Mouse (Mus musculus): ENCODE data around the gene Atxn1.

Atxn1 gene

DNA sequence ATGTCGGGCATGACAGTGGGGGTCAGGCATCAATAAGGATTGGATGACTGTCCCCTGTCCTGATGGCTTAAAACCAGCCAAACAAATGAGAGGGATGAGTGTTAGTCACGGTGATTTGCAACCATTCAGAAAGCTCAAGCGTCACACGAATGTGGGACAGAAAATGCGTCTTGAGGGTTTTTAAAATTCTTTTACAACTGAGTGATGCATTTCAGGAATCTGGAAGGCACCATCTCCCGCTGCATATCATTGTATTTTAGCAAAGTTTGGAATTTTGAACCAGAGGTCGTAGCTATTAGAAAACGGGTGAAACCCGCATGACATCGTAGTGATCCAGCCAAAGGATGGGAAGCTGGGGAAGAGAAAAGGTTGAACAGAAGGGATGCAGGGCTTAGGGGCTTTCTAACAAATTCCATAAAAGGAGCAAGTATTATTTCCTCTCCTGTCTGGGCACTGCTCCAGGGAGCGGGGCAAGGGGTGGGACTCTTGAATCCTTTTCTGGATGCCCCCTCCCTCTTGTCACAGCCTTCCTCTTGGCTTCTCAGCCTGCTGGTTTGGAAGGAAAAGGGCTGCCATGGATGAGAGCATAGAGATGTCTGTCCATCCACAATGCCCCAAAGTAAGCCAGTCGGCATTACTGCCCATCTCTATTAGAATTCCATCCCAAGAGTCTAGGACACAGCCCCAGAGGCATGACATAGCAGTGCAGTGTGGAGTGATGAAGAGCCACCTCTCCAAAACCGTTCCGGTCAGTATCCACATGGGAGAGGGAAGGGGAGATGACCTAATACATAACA lies 84.9 kb downstream of the Atxn1 start:
- in situ Hi-C loops (cut with MboI; ENCODE audit: low pct_unique_long_range_greater_than_20kb in 1 of 2, low sequenced_read_pairs in 2 of 2, unreplicated experiment in 1 of 2) = no loop called here

- in situ Hi-C loops (cut with MboI; ENCODE audit: low pct_unique_long_range_greater_than_20kb in 1 of 2, low sequenced_read_pairs in 2 of 2, unreplicated experiment in 1 of 2) = no loop called here
Measured at GRCm38 (mm10) chr13:45876939-45877338, 87.9 kb downstream of the Atxn1 start.

GRCm38 (mm10) chr13:45876368-45876760 lies 88.4 kb downstream of the Atxn1 start:
- in situ Hi-C loops (cut with MboI; ENCODE audit: low pct_unique_long_range_greater_than_20kb in 1 of 2, low sequenced_read_pairs in 2 of 2, unreplicated experiment in 1 of 2) = no loop called here

DNA sequence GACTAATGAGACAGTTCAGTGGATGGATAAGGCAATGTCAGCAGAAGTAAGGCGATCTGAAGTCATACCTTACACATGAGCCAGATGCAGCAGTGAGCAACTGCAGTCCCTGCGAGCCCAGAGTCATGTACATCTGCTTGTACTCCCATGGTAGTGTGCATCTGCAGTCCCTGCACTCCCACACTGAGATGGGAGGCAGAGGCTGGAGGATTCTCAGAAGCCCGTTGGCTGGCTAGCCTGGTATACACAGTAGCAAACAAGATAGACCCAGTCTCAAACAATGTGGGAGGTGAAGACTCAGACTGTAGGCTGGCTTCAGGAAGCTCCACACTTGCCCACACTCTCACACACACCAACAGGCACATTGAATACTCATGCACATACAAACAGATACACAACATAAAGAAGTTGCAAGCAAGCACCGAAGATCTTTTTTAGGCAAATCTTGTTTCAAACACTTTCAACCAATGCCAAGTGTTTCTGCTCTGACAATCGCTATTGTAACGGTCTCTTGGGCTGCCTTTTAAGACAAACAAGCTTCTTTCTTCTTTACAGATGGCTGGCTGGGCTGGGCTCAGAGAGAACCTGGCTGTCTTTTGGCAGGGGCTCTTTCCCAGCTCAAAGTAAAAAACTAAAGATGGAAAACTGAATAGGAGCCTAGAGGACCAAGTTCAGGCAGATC lies 89.0 kb downstream of the Atxn1 start:
- in situ Hi-C loops (cut with MboI; ENCODE audit: low pct_unique_long_range_greater_than_20kb in 1 of 2, low sequenced_read_pairs in 2 of 2, unreplicated experiment in 1 of 2) = no loop called here

- in situ Hi-C loops (cut with MboI; ENCODE audit: low pct_unique_long_range_greater_than_20kb in 1 of 2, low sequenced_read_pairs in 2 of 2, unreplicated experiment in 1 of 2) = no loop called here
Measured at GRCm38 (mm10) chr13:45874196-45874595, 90.6 kb downstream of the Atxn1 start.

GRCm38 (mm10) chr13:45872966-45873365 lies 91.8 kb downstream of the Atxn1 start:
- in situ Hi-C loops (cut with MboI; ENCODE audit: low pct_unique_long_range_greater_than_20kb in 1 of 2, low sequenced_read_pairs in 2 of 2, unreplicated experiment in 1 of 2) = no loop called here

DNA sequence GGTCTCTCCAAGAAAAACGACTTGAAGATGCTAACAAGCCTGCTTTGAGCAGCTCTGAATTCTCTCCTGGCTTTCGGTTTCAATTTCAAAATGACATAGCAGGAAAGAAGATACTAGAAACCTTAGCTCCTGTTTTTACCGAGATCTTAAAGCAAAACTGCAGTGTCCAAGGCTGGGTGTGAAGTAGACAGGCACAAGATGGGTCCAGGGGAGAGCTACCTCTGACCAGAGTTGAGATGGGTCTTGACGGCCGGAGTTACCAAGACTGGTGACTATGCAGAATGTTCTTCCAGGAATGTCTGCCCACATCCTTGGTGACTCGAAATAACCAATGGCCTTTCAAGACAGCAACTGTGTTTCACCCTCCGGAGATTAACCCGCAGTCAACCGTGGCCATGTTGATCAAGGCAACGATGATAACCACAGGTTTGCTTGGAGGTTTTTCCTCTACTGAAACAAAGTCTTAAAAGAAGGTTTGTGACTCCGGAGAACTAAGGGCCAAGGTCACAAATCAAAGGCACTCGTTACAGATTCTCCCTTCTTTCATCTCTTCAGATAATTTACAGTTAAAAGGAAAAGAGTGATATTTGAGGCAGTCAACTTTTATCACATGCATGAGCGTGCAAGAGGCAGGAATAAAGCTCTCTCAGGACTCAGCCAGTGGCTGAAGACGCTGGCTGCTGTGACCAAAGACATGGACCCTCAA lies 92.6 kb downstream of the Atxn1 start:
- in situ Hi-C loops (cut with MboI; ENCODE audit: low pct_unique_long_range_greater_than_20kb in 1 of 2, low sequenced_read_pairs in 2 of 2, unreplicated experiment in 1 of 2) = no loop called here

DNA sequence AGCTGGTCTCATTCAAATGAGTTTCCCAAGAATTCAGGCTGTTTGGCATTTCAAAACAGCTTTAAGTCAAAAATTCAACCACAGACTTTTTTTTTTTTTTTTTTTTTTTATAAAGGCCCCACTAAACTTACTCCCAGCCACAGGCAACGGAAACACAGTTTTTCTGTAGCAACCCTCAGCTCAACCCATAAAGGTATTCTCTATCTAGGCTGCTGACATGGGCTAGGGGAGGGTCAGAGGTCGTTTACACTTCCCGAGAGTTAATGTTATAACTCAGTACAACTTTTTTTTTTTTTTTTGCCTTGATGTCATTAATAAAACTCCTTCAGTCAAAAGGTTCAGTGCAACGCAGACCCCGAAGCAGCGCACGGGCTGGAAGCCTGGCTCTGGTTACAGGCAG lies 93.3 kb downstream of the Atxn1 start:
- in situ Hi-C loops (cut with MboI; ENCODE audit: low pct_unique_long_range_greater_than_20kb in 1 of 2, low sequenced_read_pairs in 2 of 2, unreplicated experiment in 1 of 2) = no loop called here

GRCm38 (mm10) chr13:45868886-45869285 lies 95.9 kb downstream of the Atxn1 start:
- in situ Hi-C loops (cut with MboI; ENCODE audit: low pct_unique_long_range_greater_than_20kb in 1 of 2, low sequenced_read_pairs in 2 of 2, unreplicated experiment in 1 of 2) = no loop called here

- in situ Hi-C loops (cut with MboI; ENCODE audit: low pct_unique_long_range_greater_than_20kb in 1 of 2, low sequenced_read_pairs in 2 of 2, unreplicated experiment in 1 of 2) = no loop called here
Measured at GRCm38 (mm10) chr13:45867273-45867672, 97.5 kb downstream of the Atxn1 start.

DNA sequence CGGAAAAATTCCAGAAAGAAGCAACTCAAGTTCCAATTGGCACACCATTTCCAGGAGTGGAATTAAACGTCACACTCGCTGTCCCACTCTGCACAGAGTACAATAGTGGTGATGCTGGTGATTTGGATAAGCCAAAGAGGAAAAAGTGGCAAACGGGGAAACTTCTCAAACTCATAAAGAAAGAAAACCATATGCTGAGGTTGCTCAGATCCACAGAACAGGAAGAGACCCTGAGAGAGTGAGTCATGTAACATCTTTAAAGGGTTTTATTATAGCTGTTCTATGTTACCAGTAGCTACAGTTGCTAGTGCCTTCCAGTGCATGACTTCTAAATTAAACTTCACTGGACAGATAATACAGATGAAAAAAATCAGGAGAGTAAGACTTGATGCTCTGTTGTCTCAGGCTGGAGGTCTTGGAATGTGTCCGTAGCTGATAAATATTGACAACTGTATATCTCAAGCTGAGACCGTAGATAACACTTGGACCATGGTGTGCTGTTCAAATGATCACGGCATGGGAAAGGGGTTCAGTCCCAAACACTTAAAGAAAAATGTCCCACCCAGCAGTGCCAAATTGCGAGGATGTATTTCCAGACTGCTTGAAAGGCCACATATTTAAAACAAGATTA lies 98.1 kb downstream of the Atxn1 start:
- in situ Hi-C loops (cut with MboI; ENCODE audit: low pct_unique_long_range_greater_than_20kb in 1 of 2, low sequenced_read_pairs in 2 of 2, unreplicated experiment in 1 of 2) = no loop called here

DNA sequence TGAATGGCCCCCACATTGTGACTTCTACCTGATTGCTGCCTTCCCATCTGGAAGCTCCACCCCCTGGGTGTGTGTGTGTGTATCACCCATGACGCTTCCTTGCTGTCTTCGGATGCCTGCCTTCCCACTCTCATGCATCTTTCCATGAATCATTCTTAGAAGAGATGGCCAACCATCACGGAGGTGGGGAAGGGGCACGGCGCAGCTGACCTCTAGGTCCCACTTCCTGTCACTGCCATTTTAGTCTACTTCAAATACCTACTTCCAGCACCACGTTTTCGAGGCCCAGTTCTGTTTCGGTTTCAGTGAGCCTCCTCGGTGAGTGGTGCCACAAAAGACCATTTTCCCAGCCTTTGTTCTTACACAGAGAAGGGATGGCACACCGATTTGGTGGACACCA lies 99.2 kb downstream of the Atxn1 start:
- in situ Hi-C loops (cut with MboI; ENCODE audit: low pct_unique_long_range_greater_than_20kb in 1 of 2, low sequenced_read_pairs in 2 of 2, unreplicated experiment in 1 of 2) = no loop called here

- in situ Hi-C loops (cut with MboI; ENCODE audit: low pct_unique_long_range_greater_than_20kb in 1 of 2, low sequenced_read_pairs in 2 of 2, unreplicated experiment in 1 of 2) = no loop called here
Measured at GRCm38 (mm10) chr13:45863779-45864178, 101.0 kb downstream of the Atxn1 start.

DNA sequence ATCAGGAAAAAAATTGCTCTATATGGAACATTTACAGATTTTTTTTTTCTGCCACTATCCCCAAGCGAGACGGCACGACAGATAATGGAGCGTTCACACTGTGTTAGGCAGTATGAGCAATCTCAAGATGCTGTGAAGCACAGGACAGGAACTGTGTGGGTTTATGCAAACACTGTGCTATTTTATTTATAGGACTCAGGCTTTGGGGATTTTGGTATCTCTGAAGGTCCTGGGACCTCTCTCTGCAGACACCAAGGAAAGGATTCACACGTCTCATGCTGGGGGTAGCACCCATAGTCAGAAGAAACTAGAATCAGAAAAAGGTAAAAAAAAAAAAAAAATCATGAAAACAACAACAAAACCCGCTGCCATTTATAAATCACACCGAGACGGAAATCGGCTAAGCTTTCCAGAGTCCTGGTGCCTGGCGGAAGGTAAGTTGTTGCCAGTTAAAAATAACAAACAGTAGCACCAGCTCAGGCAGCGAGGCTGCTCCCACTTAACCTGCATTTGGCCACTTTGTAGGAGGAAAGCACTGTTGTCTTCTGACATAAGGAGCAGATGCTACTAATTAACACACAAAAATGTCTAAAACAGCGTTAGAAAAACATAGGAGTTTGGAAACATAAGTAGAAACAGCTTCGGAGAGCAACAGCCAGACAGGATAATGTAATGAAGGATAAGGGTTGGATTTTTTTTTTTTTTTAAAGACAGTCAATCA lies 102.8 kb downstream of the Atxn1 start:
- in situ Hi-C loops (cut with MboI; ENCODE audit: low pct_unique_long_range_greater_than_20kb in 1 of 2, low sequenced_read_pairs in 2 of 2, unreplicated experiment in 1 of 2) = no loop called here

GRCm38 (mm10) chr13:45861098-45861580 lies 103.7 kb downstream of the Atxn1 start:
- in situ Hi-C loops (cut with MboI; ENCODE audit: low pct_unique_long_range_greater_than_20kb in 1 of 2, low sequenced_read_pairs in 2 of 2, unreplicated experiment in 1 of 2) = no loop called here

DNA sequence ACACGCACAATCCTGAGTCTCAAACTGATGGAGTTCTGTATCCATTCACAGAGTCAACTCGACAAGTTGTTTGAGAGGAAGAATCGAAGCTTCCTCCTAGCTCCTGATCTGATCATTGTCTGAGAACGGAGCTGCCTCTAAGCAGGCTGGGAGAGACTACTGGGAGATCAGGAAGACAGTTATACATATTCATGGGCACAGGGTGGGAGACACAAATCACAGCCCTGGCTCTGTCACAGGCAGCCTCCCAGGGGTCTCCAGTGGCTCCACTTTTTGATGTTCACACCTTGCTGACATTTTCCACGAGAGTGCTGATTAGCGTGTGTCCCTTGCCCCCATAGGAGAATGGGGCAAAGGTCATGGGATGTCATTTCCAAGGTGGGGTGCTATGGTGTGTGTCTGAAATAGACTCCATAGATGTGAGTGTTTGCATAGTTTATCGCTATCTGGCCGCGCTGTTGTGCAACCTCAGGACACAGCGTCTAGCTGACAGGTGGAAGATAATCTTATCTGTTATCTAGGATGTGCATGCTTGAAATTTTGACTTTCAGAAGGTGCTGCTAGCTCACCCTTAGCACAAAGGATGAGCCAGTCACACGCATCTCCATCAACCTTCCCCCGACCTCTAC lies 105.6 kb downstream of the Atxn1 start:
- in situ Hi-C loops (cut with MboI; ENCODE audit: low pct_unique_long_range_greater_than_20kb in 1 of 2, low sequenced_read_pairs in 2 of 2, unreplicated experiment in 1 of 2) = no loop called here

GRCm38 (mm10) chr13:45857416-45857815 lies 107.4 kb downstream of the Atxn1 start:
- in situ Hi-C loops (cut with MboI; ENCODE audit: low pct_unique_long_range_greater_than_20kb in 1 of 2, low sequenced_read_pairs in 2 of 2, unreplicated experiment in 1 of 2) = no loop called here

- in situ Hi-C loops (cut with MboI; ENCODE audit: low pct_unique_long_range_greater_than_20kb in 1 of 2, low sequenced_read_pairs in 2 of 2, unreplicated experiment in 1 of 2) = no loop called here
Measured at GRCm38 (mm10) chr13:45854531-45854930, 110.3 kb downstream of the Atxn1 start.
